Mouse (Mus musculus) mouse trophoblast stem cell (cell line): ENCODE measurements around the gene Fam104a.

Experiments used
- in situ Hi-C, 2 experiments: fragments of 300-500 bp; cut with MseI, MboI; formaldehyde crosslinking; loops; 2 replicates in 1 of 2; 3 replicates in 1 of 2; pipeline ENCODE4 v1.15.1; 2025

Fam104a gene

DNA sequence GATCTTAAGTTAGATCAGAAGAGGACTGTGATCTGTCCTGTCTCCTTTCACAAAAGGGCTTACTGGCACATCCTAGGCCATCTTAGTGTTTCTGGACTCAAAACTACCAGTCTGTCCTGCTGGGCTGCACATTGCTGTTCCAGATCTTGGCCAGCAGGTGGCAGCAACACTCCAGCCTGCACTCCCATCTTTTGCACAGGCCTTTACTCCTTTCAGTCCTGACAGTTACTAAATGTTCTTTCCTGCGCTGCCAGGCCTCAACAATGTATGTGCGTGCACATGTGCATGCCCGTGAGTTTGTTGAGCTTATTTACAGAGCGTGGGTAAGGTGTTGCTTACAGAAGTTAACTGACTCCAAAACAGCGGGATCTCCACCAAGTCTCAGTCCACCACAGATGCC is 19.8 kb upstream of the Fam104a start:
- in situ Hi-C loops, result loop anchor here (5.0 kb wide), 2 partner anchors 104 to 109 kb away; no protein-coding TSS in a partner anchor

- in situ Hi-C loops, result loop anchor here (5.0 kb wide), 2 partner anchors 108 to 113 kb away; no protein-coding TSS in a partner anchor
These were observed 15.7 kb upstream of the Fam104a start for GRCm38 (mm10) chr11:113699643-113700042.

DNA sequence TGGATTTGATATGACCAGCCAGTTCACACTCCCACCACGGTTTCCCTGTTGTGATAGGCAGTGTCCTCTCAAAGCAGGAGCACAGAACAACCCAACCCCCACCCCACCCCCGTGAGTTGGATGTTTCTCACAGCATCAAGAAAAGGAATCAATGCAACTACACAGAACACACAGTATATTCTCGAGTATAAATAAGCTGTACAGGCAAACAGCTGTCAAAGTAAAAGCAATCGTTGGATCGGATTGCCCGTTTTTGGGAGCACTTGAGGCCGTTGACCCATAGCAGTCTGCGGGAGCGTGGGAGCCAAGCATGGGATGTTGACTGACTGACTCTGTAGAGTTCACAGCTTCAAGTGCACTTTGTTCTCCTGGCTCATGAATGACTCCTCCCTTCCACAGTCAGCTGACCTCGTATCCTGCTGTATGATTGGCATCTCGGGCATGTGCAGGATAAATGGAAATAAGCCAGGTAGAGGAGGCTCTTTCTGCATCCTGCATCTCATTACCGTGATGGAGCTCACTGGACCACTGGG is 14.1 kb upstream of the Fam104a start:
- in situ Hi-C loops, result no loop called here

DNA sequence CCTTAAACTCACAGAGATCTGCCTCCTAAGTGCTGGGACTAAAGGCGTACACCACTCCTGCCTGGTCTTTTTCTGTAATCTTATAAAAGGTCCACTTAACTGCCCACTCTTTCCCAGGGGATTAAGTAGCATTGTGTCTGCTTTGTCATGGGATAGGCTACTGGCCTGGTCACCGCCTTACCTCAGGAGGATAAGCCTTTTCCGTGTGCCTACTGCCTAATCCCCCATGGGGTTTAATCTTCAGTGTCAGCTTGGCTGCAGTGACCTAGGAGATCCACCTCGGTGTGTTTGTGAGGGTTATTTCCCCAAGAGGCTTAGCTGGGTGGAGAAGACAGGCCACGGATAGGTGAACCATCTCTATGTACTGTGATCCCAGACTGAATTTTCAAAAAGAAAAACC is 13.6 kb upstream of the Fam104a start:
- in situ Hi-C loops, result no loop called here

DNA sequence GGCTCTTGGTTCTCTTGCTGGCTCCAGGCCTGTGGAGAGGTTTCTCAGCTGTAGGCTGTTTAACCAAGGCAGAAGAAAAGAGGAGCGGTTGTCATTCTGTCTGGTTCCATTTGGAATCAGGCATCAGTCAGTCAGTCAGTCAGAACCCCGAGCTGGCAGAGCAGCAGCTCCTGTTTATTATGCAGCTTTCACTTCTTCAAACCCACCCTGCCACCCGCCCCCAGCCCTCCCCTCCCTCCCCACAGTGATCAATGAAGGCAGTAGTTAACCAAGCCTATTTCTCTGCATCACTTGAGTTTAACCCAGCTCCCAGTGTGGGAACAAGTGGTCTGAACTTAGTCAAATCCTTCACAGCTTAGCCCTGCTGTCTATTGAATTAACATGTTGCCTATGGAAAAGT is 7.9 kb upstream of the Fam104a start:
- in situ Hi-C loops, result no loop called here

GRCm38 (mm10) chr11:113691318-113691717 is 7.4 kb upstream of the Fam104a start:
- in situ Hi-C loops, result no loop called here

DNA sequence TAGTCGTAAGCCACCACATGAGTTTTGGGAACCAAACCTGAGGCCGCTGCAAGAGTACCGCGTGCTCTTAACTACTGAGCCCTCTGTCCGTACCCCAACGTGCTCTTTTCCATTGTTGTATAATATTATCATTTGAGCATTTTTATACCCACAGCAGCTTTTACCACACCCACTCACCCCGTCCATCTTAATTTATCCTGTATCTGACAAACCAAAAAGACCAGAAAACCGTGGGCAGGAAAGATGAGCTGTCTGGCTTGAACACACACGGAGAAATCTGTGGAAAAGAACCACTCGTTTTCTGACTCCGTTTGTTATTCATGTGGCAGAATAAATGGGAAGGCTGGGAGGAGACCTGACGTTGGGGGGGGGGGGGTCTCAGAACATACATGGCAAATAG is 6.6 kb upstream of the Fam104a start:
- in situ Hi-C loops, result no loop called here

DNA sequence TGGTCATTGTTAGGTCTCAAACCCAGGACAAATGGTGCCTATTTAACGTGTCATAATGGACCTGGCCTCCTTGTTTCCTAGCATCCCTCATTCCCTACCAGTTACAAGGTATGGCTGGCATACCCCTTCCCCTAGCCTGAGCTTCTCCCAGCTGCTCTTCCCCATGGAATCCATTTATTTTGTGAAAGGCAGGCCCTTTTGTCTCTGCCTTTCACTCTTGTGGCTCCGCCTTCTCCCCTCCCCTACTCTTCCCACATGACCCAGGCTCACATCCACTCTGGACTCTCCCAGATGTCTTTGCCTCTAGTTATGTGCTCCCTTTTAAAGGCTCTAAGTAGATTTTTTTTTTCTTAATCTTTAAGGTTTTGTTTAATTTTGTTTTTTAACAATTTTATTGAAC is 3.1 kb upstream of the Fam104a start:
- in situ Hi-C loops, result no loop called here

- in situ Hi-C loops, result no loop called here
These were observed 912 bp upstream of the Fam104a start for GRCm38 (mm10) chr11:113684707-113685426.

DNA sequence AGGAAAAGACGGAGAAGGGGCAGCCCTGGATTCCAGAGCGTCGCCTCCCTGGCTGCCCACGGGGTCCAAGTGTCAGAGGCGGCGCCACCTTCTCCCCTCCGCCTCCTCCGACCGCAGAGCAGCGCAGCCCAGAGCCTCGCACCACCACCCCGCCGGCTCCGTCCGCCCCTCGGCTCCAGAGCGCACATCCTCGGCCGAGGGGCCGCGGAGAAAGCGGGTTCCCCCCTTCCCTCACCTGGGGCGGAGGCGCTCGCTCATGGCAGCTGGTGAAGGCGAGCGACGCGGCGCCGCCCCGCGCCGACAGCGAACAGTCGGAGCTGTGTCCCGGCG is 363 bp downstream of the Fam104a start:
- in situ Hi-C loops, result no loop called here

DNA sequence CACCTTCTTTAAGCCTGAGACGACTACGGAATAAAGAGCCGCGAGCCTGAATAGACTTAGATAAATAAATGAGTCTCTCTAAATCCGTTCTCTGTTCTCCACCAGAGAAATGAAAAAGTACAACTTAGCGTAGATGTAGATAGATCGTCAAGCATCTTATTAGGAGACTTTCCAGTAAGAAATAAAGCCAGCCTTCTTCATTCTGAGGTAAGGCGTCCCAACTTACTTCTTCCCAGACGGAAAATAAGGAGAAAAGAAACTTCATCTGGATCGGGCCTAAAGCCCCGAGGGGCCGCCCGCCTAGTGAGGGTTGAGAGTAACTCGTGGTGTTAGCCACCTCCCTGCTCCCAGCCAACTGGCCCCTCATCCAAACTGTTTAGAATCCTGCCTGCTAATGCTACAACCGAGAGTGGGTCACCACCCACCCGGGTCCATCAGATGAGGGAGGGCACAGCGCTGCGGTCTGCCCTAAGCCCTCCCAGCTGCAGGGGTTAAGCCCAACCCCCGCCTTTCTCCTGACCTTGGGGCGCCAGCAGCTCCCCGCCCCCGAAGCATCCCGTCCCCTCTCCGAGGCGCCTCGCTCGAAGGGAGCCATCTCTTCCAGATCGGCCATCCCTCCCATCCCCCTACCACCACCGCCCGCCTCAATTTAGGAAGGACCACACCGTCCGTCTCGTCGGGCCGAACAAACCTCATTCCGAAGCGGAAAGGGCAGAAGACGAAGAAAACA is 893 bp downstream of the Fam104a start:
- in situ Hi-C loops, result no loop called here

- in situ Hi-C loops, result no loop called here
These were observed 2.0 kb downstream of the Fam104a start for GRCm38 (mm10) chr11:113681979-113682378.

DNA sequence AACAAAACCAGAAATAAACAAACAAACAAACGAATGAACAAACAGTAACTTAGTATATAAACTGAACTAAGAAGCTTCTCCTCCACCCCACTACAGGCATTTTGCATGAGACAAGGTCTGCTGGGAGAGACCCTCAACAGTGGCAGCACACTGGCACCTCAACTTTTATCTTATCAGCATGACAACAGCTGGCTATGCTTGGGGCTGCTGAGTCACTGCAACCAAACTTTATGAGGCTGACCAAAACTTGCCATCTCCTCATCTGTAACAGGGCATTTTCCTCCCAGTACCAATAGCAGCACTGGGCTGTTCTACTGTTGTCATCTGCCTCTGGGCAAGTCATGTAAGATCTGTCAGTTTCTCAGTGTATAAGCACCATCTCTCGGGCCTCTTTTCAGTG is 3.0 kb downstream of the Fam104a start:
- in situ Hi-C loops, result no loop called here

DNA sequence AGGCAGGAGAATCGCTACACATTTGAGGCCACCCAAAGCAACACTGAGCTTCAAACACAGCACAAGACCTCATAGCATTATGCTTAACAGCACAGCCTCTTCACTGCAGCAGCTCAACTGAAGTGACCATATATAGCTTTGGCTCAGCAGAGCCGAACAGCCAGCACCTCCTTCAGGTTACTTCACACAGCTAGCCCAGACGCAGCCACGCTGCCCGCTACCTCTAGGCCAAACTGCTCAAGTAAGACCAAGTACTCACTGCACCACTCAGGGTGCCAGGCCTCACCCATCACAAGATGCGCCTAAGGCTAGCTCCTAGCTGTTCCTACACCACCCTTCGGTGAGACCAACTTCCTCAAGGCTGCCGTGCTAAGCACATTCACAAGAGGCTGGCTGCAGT is 5.6 kb downstream of the Fam104a start:
- in situ Hi-C loops, result no loop called here

DNA sequence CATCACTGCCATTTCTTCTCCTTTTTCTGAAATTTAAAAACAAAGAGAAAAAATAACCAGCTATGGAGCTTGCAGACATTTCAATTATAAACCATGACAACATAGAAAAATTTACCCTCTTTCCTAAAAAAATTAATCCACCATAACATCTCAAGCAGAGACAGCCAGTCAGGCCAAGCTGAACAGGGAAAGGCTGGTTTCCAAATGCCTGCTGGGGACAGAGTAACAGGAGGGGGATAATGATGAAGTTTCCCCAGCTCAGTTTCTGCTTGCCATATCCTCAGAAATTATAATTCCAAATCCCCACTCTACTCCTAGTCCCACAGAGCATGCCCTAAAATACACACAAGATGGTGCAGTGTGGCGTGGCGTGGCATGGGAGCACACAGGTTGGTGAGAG is 6.6 kb downstream of the Fam104a start:
- in situ Hi-C loops, result no loop called here

DNA sequence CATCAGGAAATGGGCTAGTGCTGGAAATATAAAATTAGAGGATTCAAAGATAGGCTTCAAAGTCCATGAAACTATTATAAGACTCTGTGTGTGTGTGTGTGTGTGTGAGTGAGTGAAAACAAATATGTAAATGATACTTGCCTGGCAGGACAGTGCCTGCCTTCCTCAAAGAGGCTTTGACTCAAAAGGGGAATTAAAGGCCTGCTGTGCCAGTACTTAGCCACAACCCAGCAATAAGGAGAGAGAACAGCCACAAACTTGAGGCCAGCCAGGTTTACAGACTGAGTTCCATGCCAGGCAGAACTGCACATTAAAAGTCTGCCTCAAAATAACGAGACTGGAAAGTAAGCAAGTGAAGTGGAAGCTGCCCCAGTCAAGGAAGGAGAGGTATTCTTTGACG is 7.1 kb downstream of the Fam104a start:
- in situ Hi-C loops, result no loop called here

- in situ Hi-C loops, result no loop called here
These were observed 9.4 kb downstream of the Fam104a start for GRCm38 (mm10) chr11:113674595-113674994.

- in situ Hi-C loops, result no loop called here
These were observed 10.3 kb downstream of the Fam104a start for GRCm38 (mm10) chr11:113673614-113674013.

- in situ Hi-C loops, result no loop called here
These were observed 14.2 kb downstream of the Fam104a start for GRCm38 (mm10) chr11:113669711-113670110.

- in situ Hi-C loops, result no loop called here
These were observed 15.1 kb downstream of the Fam104a start for GRCm38 (mm10) chr11:113668857-113669256.

DNA sequence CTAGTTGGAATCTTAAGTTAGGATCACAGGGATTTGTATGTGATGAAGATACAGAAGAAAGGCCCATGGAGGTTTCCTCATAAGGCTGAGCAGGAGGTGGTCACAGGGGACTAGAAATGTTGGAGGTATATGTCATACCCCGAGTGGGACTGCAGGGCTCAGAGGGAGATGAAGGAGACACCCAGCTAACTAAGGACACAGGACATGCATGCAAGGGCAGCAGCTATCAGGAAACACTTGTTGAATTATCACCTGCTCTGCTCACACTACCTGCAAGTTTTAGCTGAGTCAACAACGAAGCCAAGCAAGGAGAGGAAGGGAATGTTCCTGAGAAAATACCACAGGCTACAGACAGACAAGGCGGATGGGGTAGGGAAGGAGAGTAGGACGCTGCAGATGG is 16.3 kb downstream of the Fam104a start:
- in situ Hi-C loops, result no loop called here

DNA sequence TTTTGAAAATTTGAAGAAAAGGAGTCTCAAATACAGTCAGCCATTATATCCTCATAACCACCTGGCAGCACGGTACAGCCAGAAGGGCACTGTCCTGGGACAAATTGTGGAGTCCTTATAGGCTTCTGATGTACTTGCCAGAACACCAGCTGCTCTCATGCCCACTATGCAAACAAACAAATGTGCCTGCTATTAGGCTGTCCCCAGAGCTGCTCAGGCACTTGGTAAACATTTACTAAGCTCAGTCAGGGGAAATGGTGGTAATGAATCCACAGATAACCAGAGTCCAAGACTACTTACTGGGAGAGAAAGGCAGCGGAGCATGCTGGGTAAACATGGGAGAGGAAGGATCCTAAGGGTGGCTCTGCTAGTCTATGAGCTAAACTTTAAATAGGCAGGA is 16.8 kb downstream of the Fam104a start:
- in situ Hi-C loops, result no loop called here

- in situ Hi-C loops, result no loop called here
These were observed 17.3 kb downstream of the Fam104a start for GRCm38 (mm10) chr11:113666648-113667047.
